Mouse (Mus musculus) CH12.LX (cell line): Measurements from ENCODE around the gene Srrm4.

ENCODE experiments used
- BHLHE40 ChIP-seq: IDR thresholded peaks from 2 replicates; pipeline ENCODE4 v1.6.1; 2011; ENCODE audit warnings: mild to moderate bottlenecking, low read depth, low read length, improper control_type of control experiment
- CHD2 ChIP-seq: IDR thresholded peaks from 2 replicates; pipeline ENCODE4 v1.6.1; 2011; ENCODE audit warnings: low read length, improper control_type of control experiment
- CTCF ChIP-seq, 2 experiments: IDR thresholded peaks in 1 of 2; conservative IDR thresholded peaks in 1 of 2; 2 replicates each; pipeline ENCODE4 v1.5.1; 2011 to 2012; ENCODE audit warnings: low read depth in 2 of 2, low read length in 2 of 2, improper control_type of control experiment in 1 of 2, inconsistent platforms in 1 of 2, mild to moderate bottlenecking in 1 of 2, moderate library complexity in 1 of 2

GRCm38 (mm10) chr5:116476006-116476405, 115.6 kb downstream of the Srrm4 start:
- no peak for TF ChIP-seq BHLHE40
- no peak for TF ChIP-seq CHD2
- TF ChIP-seq CTCF (conservative IDR thresholded peaks at IDR 0.05 in 1 of 2, IDR thresholded peaks at IDR 0.05 in 1 of 2; ENCODE audit: low read depth in 2 of 2, low read length in 2 of 2) = no peak
